Mouse (Mus musculus) MEL (cell line): ENCODE measurements around the gene Baiap2l1. TPM values are rescaled to one million over a fixed set of nuclear protein-coding genes. Genes with fewer than 3 reads are reported as not detected.

Source experiments
- DNase-seq: peaks from one replicate; pipeline ENCODE4 v3.0.0; 2011; ENCODE audit warnings: low read depth, low spot score
- H3K27ac ChIP-seq: 2 replicates; pipeline ENCODE4 v1.5.1; 2012; ENCODE audit warnings: low read depth, mild to moderate bottlenecking, control low read depth, low read length, moderate library complexity; ENCODE audit not compliant: control insufficient read depth
- H3K27me3 ChIP-seq, 2 experiments: fragments of 150-350 bp in 1 of 2; sonication (generic) in 1 of 2; 2 replicates each; pipeline ENCODE4 v1.6.1; 2012; ENCODE audit warnings: low read length in 2 of 2, mild to moderate bottlenecking in 2 of 2, improper control_type of control experiment in 1 of 2, moderate library complexity in 1 of 2; ENCODE audit not compliant: insufficient read depth in 2 of 2, control insufficient read depth in 1 of 2
- H3K36me3 ChIP-seq, 2 experiments: 2 replicates each; pipeline ENCODE4 v1.6.1; 2012 to 2014; ENCODE audit warnings: low read length in 2 of 2, improper control_type of control experiment in 1 of 2, inconsistent platforms in 1 of 2, mild to moderate bottlenecking in 1 of 2; ENCODE audit not compliant: insufficient read depth in 2 of 2, control insufficient read depth in 1 of 2
- H3K4me1 ChIP-seq, 2 experiments: fragments of 150-350 bp in 1 of 2; sonication (generic) in 1 of 2; 2 replicates each; pipeline ENCODE4 v1.6.1; 2012; ENCODE audit warnings: low read length in 2 of 2, improper control_type of control experiment in 1 of 2, mild to moderate bottlenecking in 1 of 2; ENCODE audit not compliant: insufficient read depth in 2 of 2, control insufficient read depth in 1 of 2
- H3K4me3 ChIP-seq, 2 experiments: fragments of 150-350 bp in 1 of 2; sonication (generic) in 1 of 2; 2 replicates each; pipeline ENCODE4 v1.5.1; 2012; ENCODE audit warnings: low read depth in 2 of 2, low read length in 2 of 2, mild to moderate bottlenecking in 2 of 2, moderate library complexity in 2 of 2, control low read depth in 1 of 2, improper control_type of control experiment in 1 of 2; ENCODE audit not compliant: control insufficient read depth in 1 of 2, insufficient read depth in 1 of 2
- H3K79me2 ChIP-seq: 2 replicates; pipeline ENCODE4 v1.6.1; 2012; ENCODE audit warnings: mild to moderate bottlenecking, low read length, moderate library complexity; ENCODE audit not compliant: control insufficient read depth, poor library complexity, insufficient read depth
- H3K9ac ChIP-seq: 2 replicates; pipeline ENCODE4 v1.6.1; 2012; ENCODE audit warnings: low read depth, mild to moderate bottlenecking, control low read depth, low read length, moderate library complexity; ENCODE audit not compliant: control insufficient read depth, poor library complexity, severe bottlenecking
- H3K9me3 ChIP-seq: fragments of 150-350 bp; sonication (generic); replicated peaks from 2 replicates; pipeline ENCODE4 v1.6.1; 2012; ENCODE audit warnings: mild to moderate bottlenecking, low read length, improper control_type of control experiment, moderate library complexity; ENCODE audit not compliant: insufficient read depth
- CHD1 ChIP-seq: IDR thresholded peaks from 2 replicates; pipeline ENCODE4 v1.6.1; 2012; ENCODE audit warnings: low read depth, mild to moderate bottlenecking, inconsistent platforms, low read length, improper control_type of control experiment
- CHD2 ChIP-seq: IDR thresholded peaks from 2 replicates; pipeline ENCODE4 v1.6.1; 2011; ENCODE audit warnings: low read length, improper control_type of control experiment
- E2F4 ChIP-seq: IDR thresholded peaks from 2 replicates; pipeline ENCODE4 v1.6.1; 2011; ENCODE audit warnings: low read depth, low read length, improper control_type of control experiment, borderline replicate concordance
- ELF1 ChIP-seq: IDR thresholded peaks from 2 replicates; pipeline ENCODE4 v1.6.1; 2014; ENCODE audit warnings: low read depth, mild to moderate bottlenecking, inconsistent platforms, low read length, improper control_type of control experiment, moderate library complexity
- EP300 ChIP-seq, 2 experiments: IDR thresholded peaks; 2 replicates each; pipeline ENCODE4 v1.6.1; 2011; ENCODE audit warnings: improper control_type of control experiment in 2 of 2, low read length in 2 of 2, low read depth in 1 of 2, mild to moderate bottlenecking in 1 of 2
- ETS1 ChIP-seq: IDR thresholded peaks from 2 replicates; pipeline ENCODE4 v1.6.1; 2012; ENCODE audit warnings: low read depth, mild to moderate bottlenecking, inconsistent platforms, low read length, improper control_type of control experiment, moderate library complexity
- HCFC1 ChIP-seq: IDR thresholded peaks from 2 replicates; pipeline ENCODE4 v1.6.1; 2012; ENCODE audit warnings: low read depth, mild to moderate bottlenecking, inconsistent platforms, low read length, improper control_type of control experiment, moderate library complexity
- JUND ChIP-seq: IDR thresholded peaks from 2 replicates; pipeline ENCODE4 v1.6.1; 2011; ENCODE audit warnings: low read depth, mild to moderate bottlenecking, improper control_type of control experiment, low read length
- MAFK ChIP-seq: IDR thresholded peaks from 2 replicates; pipeline ENCODE4 v1.6.1; 2011; ENCODE audit warnings: low read depth, mild to moderate bottlenecking, low read length, improper control_type of control experiment, borderline replicate concordance
- MAZ ChIP-seq: IDR thresholded peaks from 2 replicates; pipeline ENCODE4 v1.6.1; 2012; ENCODE audit warnings: low read depth, mild to moderate bottlenecking, inconsistent platforms, low read length, improper control_type of control experiment
- MEF2A ChIP-seq: IDR thresholded peaks from 2 replicates; pipeline ENCODE4 v1.6.1; 2014; ENCODE audit warnings: low read depth, mild to moderate bottlenecking, inconsistent platforms, low read length, improper control_type of control experiment; ENCODE audit not compliant: poor library complexity, insufficient replicate concordance, severe bottlenecking; ENCODE audit errors: extremely low read depth
- NELFE ChIP-seq: IDR thresholded peaks from 2 replicates; pipeline ENCODE4 v1.6.1; 2011; ENCODE audit warnings: low read depth, low read length, improper control_type of control experiment
- RAD21 ChIP-seq: IDR thresholded peaks from 2 replicates; pipeline ENCODE4 v1.6.1; 2011; ENCODE audit warnings: mild to moderate bottlenecking, low read depth, low read length, improper control_type of control experiment
- RCOR1 ChIP-seq: IDR thresholded peaks from 2 replicates; pipeline ENCODE4 v1.6.1; 2012; ENCODE audit warnings: low read depth, mild to moderate bottlenecking, inconsistent platforms, low read length, improper control_type of control experiment
- SMC3 ChIP-seq: IDR thresholded peaks from 2 replicates; pipeline ENCODE4 v1.6.1; 2011; ENCODE audit warnings: low read depth, low read length, improper control_type of control experiment
- TAL1 ChIP-seq: IDR thresholded peaks from 2 replicates; pipeline ENCODE4 v1.6.1; 2012; ENCODE audit warnings: mild to moderate bottlenecking, inconsistent platforms, low read length, moderate library complexity, mixed read lengths
- TBP ChIP-seq: IDR thresholded peaks from 2 replicates; pipeline ENCODE4 v1.8.0; 2011; ENCODE audit warnings: low read depth, low read length, improper control_type of control experiment
- USF1 ChIP-seq: IDR thresholded peaks from 2 replicates; pipeline ENCODE4 v1.6.1; 2014; ENCODE audit warnings: low read depth, mild to moderate bottlenecking, inconsistent platforms, low read length, improper control_type of control experiment, moderate library complexity
- USF2 ChIP-seq, 2 experiments: IDR thresholded peaks; 2 replicates each; pipeline ENCODE4 v1.6.1; 2011 to 2012; ENCODE audit warnings: improper control_type of control experiment in 2 of 2, low read length in 2 of 2, borderline replicate concordance in 1 of 2, inconsistent platforms in 1 of 2, low read depth in 1 of 2, mild to moderate bottlenecking in 1 of 2; ENCODE audit not compliant: insufficient read depth in 1 of 2
- polyA plus RNA-seq, 2 experiments: library from polyadenylated mRNA; stranded (reverse) in 1 of 2; unstranded in 1 of 2; fragments of >175 nt in 1 of 2; fragments of >200 nt in 1 of 2; gene quantifications; 2 replicates each; pipeline versions ENCODE4 v1.2.1 to v1.2.4; 2012; ENCODE audit warnings: low replicate concordance in 2 of 2, low read depth in 1 of 2; ENCODE audit not compliant: insufficient read length in 2 of 2, insufficient read depth in 1 of 2, missing spikeins in 1 of 2
- total RNA-seq: library from RNA; depleted of rRNA; stranded (reverse); fragments of 300-350 nt; gene quantifications from 2 replicates; pipeline ENCODE4 v1.2.3, GENCODE M21; 2012

The Baiap2l1 gene
- total and polyA plus RNA-seq, 3 experiments, result 0.06 TPM; not detected in 2

DNA sequence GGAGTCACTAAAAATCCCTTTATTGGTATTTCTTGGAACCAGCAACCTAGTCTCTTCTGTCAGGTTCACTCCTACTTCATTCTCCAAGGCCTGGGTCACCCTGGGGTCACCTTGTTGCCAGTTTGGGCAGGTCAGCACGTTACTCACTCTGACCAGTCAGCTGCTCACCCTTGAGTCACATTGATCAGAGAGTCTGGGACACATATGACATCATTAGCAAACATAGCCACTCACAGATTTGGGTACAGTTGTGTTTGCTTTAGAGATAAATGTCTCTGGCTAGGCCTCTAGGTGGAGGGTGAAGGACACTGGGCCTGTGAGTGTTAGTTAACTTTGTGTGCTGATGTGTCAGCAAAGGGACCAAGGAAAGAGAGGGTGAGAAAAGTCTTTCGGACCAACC lies 14.3 kb upstream of the Baiap2l1 start:
- Histone ChIP-seq H3K36me3 (no peaks in the 10 kb centered on the region), H3K9ac (no peak overlapping the region), H3K79me2 (no peaks in the 10 kb centered on the region), H3K4me1 (no peaks in the 10 kb centered on the region), H3K4me3 (no peak overlapping the region), H3K27me3 (no peaks in the 10 kb centered on the region), H3K9me3 (no peaks in the 10 kb centered on the region), H3K27ac (no peak overlapping the region)
- no peak for TF ChIP-seq E2F4
- TF ChIP-seq MAZ, result no peak
- no peak for TF ChIP-seq ELF1
- no peak for TF ChIP-seq MEF2A
- no peak for TF ChIP-seq RAD21
- TF ChIP-seq SMC3, result no peak
- TF ChIP-seq JUND, result no peak
- TF ChIP-seq HCFC1, result no peak
- no peak for TF ChIP-seq TBP
- TF ChIP-seq CHD2, result no peak
- TF ChIP-seq RCOR1, result no peak
- TF ChIP-seq EP300 (IDR thresholded peaks at IDR 0.05; ENCODE audit: low read depth in 1 of 2, low read length in 2 of 2), result no peak
- no peak for TF ChIP-seq USF2 (IDR thresholded peaks at IDR 0.05; ENCODE audit: borderline replicate concordance in 1 of 2, insufficient read depth in 1 of 2, low read depth in 1 of 2, low read length in 2 of 2)
- no peak for TF ChIP-seq CHD1
- no peak for TF ChIP-seq NELFE
- TF ChIP-seq USF1, result no peak
- DNase-seq, result no peak

DNA sequence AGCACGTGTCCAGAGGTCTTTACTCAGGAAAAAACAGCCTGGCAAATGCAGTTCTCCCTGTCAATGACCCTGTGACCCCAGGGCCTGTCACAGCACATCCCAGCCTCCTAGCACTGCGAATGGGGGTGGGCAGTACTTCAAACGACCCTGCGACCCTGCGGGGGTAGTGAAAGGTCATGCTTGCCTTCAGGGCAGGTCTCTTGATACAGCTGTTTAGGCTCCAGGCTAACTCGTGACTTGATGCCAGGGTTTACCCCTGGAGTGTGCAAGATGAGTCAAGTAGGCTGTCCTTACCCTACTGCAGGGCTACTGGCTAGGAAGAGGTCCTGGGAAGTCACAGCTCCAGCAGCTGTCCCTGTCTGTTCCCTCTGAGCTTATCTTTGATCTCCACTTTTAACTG lies 13.1 kb upstream of the Baiap2l1 start:
- H3K36me3 ChIP-seq, result no peaks in the 10 kb centered on the region
- H3K4me1 ChIP-seq, result no peaks in the 10 kb centered on the region
- no peaks in the 10 kb centered on the region for H3K79me2 ChIP-seq
- H3K9me3 ChIP-seq, result no peaks in the 10 kb centered on the region
- TF ChIP-seq SMC3 (no peak), TAL1 (no peak), ETS1 (no peak), MAFK (no peak)
- no peak overlapping the region for H3K9ac ChIP-seq
- H3K27me3 ChIP-seq, result no peaks in the 10 kb centered on the region
- H3K27ac ChIP-seq, result no peak overlapping the region
- H3K4me3 ChIP-seq, result no peak overlapping the region
- DNase-seq, result no peak
